Mouse (Mus musculus): ENCODE results near the gene Syt7. TPM values are rescaled to one million over a fixed set of nuclear protein-coding genes. Genes with fewer than 3 reads are reported as not detected.

Gene Syt7
- polyA plus RNA-seq, 1 experiment from 2014 or later, result 2.0 TPM

- no peak overlapping the region for H3K4me2 ChIP-seq (ENCODE audit: low read depth, low read length)
- no peaks in the 10 kb centered on the region for H3K36me3 ChIP-seq (ENCODE audit: control insufficient read depth, insufficient read depth, low read length)
- ATAC-seq (ENCODE audit: low read depth) (no peak), DNase-seq (ENCODE audit: low spot score) (no peak)
- 0 out of 2 replicates have a peak, but pooled peaks cover 3% of the 10 kb centered on the region for H3K9me3 ChIP-seq (ENCODE audit: control insufficient read depth, low read length)
- H3K4me1 ChIP-seq (ENCODE audit: control insufficient read depth, insufficient read depth, low read length), result peaks cover 5% of the 10 kb centered on the region; the same call in 1 of the 2 replicates
- no peak overlapping the region for H3K9ac ChIP-seq (ENCODE audit: low read depth, low read length)
- no peak overlapping the region for H3K4me3 ChIP-seq (ENCODE audit: low read depth, low read length)
- H3K27ac ChIP-seq (replicated peaks; ENCODE audit: low read depth, low read length), result no peak overlapping the region
- 90% methylated on average over 7 of the region's 7 CpGs for WGBS
- no peaks in the 10 kb centered on the region for H3K27me3 ChIP-seq (replicated peaks; ENCODE audit: control insufficient read depth, insufficient read depth, low read length)
Observed at GRCm38 (mm10) chr19:10352218-10352617, 36.7 kb upstream of the Syt7 start.

GRCm38 (mm10) chr19:10354830-10355229 is 34.1 kb upstream of the Syt7 start:
- H3K27me3 ChIP-seq (replicated peaks; ENCODE audit: control insufficient read depth, insufficient read depth, low read length), result no peaks in the 10 kb centered on the region
- H3K36me3 ChIP-seq (ENCODE audit: control insufficient read depth, insufficient read depth, low read length), result no peaks in the 10 kb centered on the region
- H3K4me2 ChIP-seq (ENCODE audit: low read depth, low read length), result no peak overlapping the region
- no peak overlapping the region for H3K4me3 ChIP-seq (ENCODE audit: low read depth, low read length)
- no peak for DNase-seq (ENCODE audit: low spot score)
- H3K27ac ChIP-seq (replicated peaks; ENCODE audit: low read depth, low read length), result no peak overlapping the region
- ATAC-seq (ENCODE audit: low read depth), result no peak
- peaks cover 5% of the 10 kb centered on the region; the same call in 1 of the 2 replicates for H3K4me1 ChIP-seq (ENCODE audit: control insufficient read depth, insufficient read depth, low read length)
- WGBS, result 58% methylated on average over 2 of the region's 2 CpGs
- 0 out of 2 replicates have a peak, but pooled peaks cover 3% of the 10 kb centered on the region for H3K9me3 ChIP-seq (ENCODE audit: control insufficient read depth, low read length)
- no peak overlapping the region for H3K9ac ChIP-seq (ENCODE audit: low read depth, low read length)

- Histone ChIP-seq H3K4me2 (ENCODE audit: low read depth, low read length) (no peak overlapping the region), H3K36me3 (ENCODE audit: control insufficient read depth, insufficient read depth, low read length) (no peaks in the 10 kb centered on the region), H3K27ac (replicated peaks; ENCODE audit: low read depth, low read length) (no peak overlapping the region), H3K9ac (ENCODE audit: low read depth, low read length) (no peak overlapping the region), H3K4me3 (ENCODE audit: low read depth, low read length) (no peak overlapping the region), H3K9me3 (ENCODE audit: control insufficient read depth, low read length) (no peaks in the 10 kb centered on the region), H3K4me1 (ENCODE audit: control insufficient read depth, insufficient read depth, low read length) (peaks cover 5% of the 10 kb centered on the region; the same call in 1 of the 2 replicates), H3K27me3 (replicated peaks; ENCODE audit: control insufficient read depth, insufficient read depth, low read length) (no peaks in the 10 kb centered on the region)
- WGBS, result 0% methylated on average over 9 of the region's 12 CpGs
- ATAC-seq (ENCODE audit: low read depth) (no peak; the same call in 1 of the 2 replicates), DNase-seq (ENCODE audit: low spot score) (peak; percentile 50)
Observed at GRCm38 (mm10) chr19:10356845-10357503, 31.9 kb upstream of the Syt7 start.

- no peaks in the 10 kb centered on the region for H3K36me3 ChIP-seq (ENCODE audit: control insufficient read depth, insufficient read depth, low read length)
- 84% methylated on average over 8 of the region's 8 CpGs for WGBS
- peaks cover 5% of the 10 kb centered on the region; the same call in 1 of the 2 replicates for H3K4me1 ChIP-seq (ENCODE audit: control insufficient read depth, insufficient read depth, low read length)
- no peak overlapping the region for H3K9ac ChIP-seq (ENCODE audit: low read depth, low read length)
- no peak overlapping the region for H3K4me3 ChIP-seq (ENCODE audit: low read depth, low read length)
- no peak overlapping the region for H3K27ac ChIP-seq (replicated peaks; ENCODE audit: low read depth, low read length)
- DNase-seq (ENCODE audit: low spot score) (no peak), ATAC-seq (ENCODE audit: low read depth) (no peak)
- H3K27me3 ChIP-seq (replicated peaks; ENCODE audit: control insufficient read depth, insufficient read depth, low read length), result 0 out of 2 replicates have a peak, but pooled peaks cover 3% of the 10 kb centered on the region
- H3K4me2 ChIP-seq (ENCODE audit: low read depth, low read length), result no peak overlapping the region
- H3K9me3 ChIP-seq (ENCODE audit: control insufficient read depth, low read length), result no peaks in the 10 kb centered on the region
Observed at GRCm38 (mm10) chr19:10359105-10359946, 29.6 kb upstream of the Syt7 start.

- Histone ChIP-seq H3K9me3 (ENCODE audit: control insufficient read depth, low read length) (no peaks in the 10 kb centered on the region), H3K36me3 (ENCODE audit: control insufficient read depth, insufficient read depth, low read length) (no peaks in the 10 kb centered on the region), H3K27me3 (replicated peaks; ENCODE audit: control insufficient read depth, insufficient read depth, low read length) (0 out of 2 replicates have a peak, but pooled peaks cover 3% of the 10 kb centered on the region), H3K27ac (replicated peaks; ENCODE audit: low read depth, low read length) (no peak overlapping the region), H3K4me2 (ENCODE audit: low read depth, low read length) (no peak overlapping the region), H3K4me1 (ENCODE audit: control insufficient read depth, insufficient read depth, low read length) (no peaks in the 10 kb centered on the region), H3K4me3 (ENCODE audit: low read depth, low read length) (no peak overlapping the region), H3K9ac (ENCODE audit: low read depth, low read length) (no peak overlapping the region)
- WGBS, result 66% methylated on average over 6 of the region's 6 CpGs
- DNase-seq (ENCODE audit: low spot score), result no peak
- no peak for ATAC-seq (ENCODE audit: low read depth)
Observed at GRCm38 (mm10) chr19:10362473-10363129, 26.3 kb upstream of the Syt7 start.

DNA sequence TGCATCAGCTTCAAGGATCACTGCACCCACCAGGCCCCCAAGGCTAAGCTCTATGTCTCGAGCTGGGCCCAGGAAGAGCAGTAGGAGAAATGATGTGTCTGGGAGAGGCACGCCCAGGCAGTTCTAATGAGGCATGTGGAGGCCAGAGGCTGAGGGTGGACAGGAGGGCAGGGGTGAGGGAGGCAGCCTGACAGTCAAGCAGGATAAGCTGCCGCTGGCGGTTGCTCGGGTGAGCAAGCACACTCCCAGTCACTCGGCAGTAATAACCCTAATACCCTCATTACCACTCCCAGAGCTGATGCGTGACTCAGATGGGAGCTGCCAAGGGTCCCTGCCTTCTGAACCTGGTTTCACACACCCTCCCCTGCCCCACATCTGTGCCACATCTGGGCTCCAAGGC is 25.0 kb upstream of the Syt7 start:
- no peak overlapping the region for H3K9ac ChIP-seq (ENCODE audit: low read depth, low read length)
- no peak overlapping the region for H3K4me2 ChIP-seq (ENCODE audit: low read depth, low read length)
- H3K36me3 ChIP-seq (ENCODE audit: control insufficient read depth, insufficient read depth, low read length), result no peaks in the 10 kb centered on the region
- no peak overlapping the region for H3K27ac ChIP-seq (replicated peaks; ENCODE audit: low read depth, low read length)
- peak; percentile 20 for DNase-seq (ENCODE audit: low spot score)
- 0 out of 2 replicates have a peak, but pooled peaks cover 3% of the 10 kb centered on the region for H3K27me3 ChIP-seq (replicated peaks; ENCODE audit: control insufficient read depth, insufficient read depth, low read length)
- no peaks in the 10 kb centered on the region for H3K9me3 ChIP-seq (ENCODE audit: control insufficient read depth, low read length)
- peak; percentile 37; the same call in 1 of the 2 replicates for ATAC-seq (ENCODE audit: low read depth)
- H3K4me1 ChIP-seq (ENCODE audit: control insufficient read depth, insufficient read depth, low read length), result no peaks in the 10 kb centered on the region
- no peak overlapping the region for H3K4me3 ChIP-seq (ENCODE audit: low read depth, low read length)
- WGBS, result 25% methylated on average over 6 of the region's 7 CpGs

DNA sequence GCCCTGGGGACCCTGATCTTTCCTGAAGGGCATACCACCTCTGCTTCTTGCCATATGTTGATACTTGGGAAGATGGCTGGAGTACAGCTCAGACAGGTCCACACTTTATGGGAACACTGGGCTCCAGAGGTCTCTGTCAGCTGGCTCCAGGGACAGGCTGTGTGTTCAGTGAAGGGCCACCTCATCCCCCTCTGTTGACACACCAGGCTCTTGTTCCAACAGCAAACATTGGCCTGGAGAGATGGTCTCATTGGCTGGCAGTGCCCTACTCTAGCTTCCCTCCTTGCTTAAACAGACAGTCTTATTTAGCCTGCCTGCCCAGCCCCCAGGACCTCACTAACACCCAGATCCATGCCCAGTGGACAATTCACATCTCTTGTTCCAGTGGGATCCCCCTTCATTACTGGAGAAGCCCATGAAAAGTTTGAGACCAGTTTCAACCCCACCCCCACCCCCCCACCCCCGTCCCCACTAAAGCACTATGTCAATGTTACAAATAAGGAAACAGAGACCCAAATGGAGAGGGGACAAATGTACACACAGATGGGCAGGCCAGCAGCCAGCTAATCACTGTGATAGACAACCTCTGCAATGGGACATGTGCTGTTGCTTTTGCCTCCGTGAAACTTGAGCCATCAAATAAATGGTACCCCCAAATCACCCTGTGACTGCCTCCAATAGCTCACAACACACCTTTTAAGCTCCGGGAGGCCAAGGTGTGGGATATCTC is 22.6 kb upstream of the Syt7 start:
- no peak overlapping the region for H3K27ac ChIP-seq (replicated peaks; ENCODE audit: low read depth, low read length)
- no peaks in the 10 kb centered on the region for H3K9me3 ChIP-seq (ENCODE audit: control insufficient read depth, low read length)
- ATAC-seq (ENCODE audit: low read depth), result no peak
- H3K36me3 ChIP-seq (ENCODE audit: control insufficient read depth, insufficient read depth, low read length), result no peaks in the 10 kb centered on the region
- WGBS, result 74% methylated on average over 3 of the region's 3 CpGs
- no peaks in the 10 kb centered on the region for H3K4me1 ChIP-seq (ENCODE audit: control insufficient read depth, insufficient read depth, low read length)
- H3K4me2 ChIP-seq (ENCODE audit: low read depth, low read length), result no peak overlapping the region
- H3K4me3 ChIP-seq (ENCODE audit: low read depth, low read length), result no peak overlapping the region
- DNase-seq (ENCODE audit: low spot score), result no peak
- no peak overlapping the region for H3K9ac ChIP-seq (ENCODE audit: low read depth, low read length)
- H3K27me3 ChIP-seq (replicated peaks; ENCODE audit: control insufficient read depth, insufficient read depth, low read length), result 0 out of 2 replicates have a peak, but pooled peaks cover 3% of the 10 kb centered on the region

DNA sequence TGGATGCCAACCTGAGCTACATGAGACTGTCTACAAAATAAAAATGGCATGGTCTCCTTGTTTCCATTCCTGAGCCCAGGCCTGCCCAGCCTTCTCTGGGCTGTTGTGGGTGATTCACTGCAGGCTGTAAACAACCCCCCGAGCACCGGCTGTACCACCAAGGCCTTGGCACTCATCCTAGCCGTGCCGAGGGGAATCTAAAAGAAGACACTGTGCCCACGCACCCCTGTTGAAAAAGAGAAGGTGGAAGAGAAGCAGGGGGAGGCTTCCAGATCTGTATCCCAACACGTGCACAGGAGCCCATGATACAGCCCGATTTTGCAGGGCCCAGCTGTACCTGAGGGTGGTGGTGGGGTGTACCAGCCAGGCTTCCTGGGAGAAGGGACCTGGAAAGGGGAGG is 21.1 kb upstream of the Syt7 start:
- no peaks in the 10 kb centered on the region for H3K4me1 ChIP-seq (ENCODE audit: control insufficient read depth, insufficient read depth, low read length)
- H3K4me2 ChIP-seq (ENCODE audit: low read depth, low read length), result no peak overlapping the region
- no peaks in the 10 kb centered on the region for H3K9me3 ChIP-seq (ENCODE audit: control insufficient read depth, low read length)
- no peak overlapping the region for H3K4me3 ChIP-seq (ENCODE audit: low read depth, low read length)
- no peak overlapping the region for H3K9ac ChIP-seq (ENCODE audit: low read depth, low read length)
- 76% methylated on average over 7 of the region's 7 CpGs for WGBS
- DNase-seq (ENCODE audit: low spot score) (no peak), ATAC-seq (ENCODE audit: low read depth) (no peak)
- no peak overlapping the region for H3K27ac ChIP-seq (replicated peaks; ENCODE audit: low read depth, low read length)
- no peaks in the 10 kb centered on the region for H3K36me3 ChIP-seq (ENCODE audit: control insufficient read depth, insufficient read depth, low read length)
- 0 out of 2 replicates have a peak, but pooled peaks cover 3% of the 10 kb centered on the region for H3K27me3 ChIP-seq (replicated peaks; ENCODE audit: control insufficient read depth, insufficient read depth, low read length)
